Mouse (Mus musculus) c-Kit-positive CD71-negative TER-119-negative erythroid progenitor cells, embryonic 14.5 days (primary cell): ENCODE measurements around the gene Def6.

Experiments
- DNase-seq: peaks from one replicate; pipeline ENCODE4 v3.0.0-alpha.2; 2013; ENCODE audit warnings: low read depth

Def6 gene

DNA sequence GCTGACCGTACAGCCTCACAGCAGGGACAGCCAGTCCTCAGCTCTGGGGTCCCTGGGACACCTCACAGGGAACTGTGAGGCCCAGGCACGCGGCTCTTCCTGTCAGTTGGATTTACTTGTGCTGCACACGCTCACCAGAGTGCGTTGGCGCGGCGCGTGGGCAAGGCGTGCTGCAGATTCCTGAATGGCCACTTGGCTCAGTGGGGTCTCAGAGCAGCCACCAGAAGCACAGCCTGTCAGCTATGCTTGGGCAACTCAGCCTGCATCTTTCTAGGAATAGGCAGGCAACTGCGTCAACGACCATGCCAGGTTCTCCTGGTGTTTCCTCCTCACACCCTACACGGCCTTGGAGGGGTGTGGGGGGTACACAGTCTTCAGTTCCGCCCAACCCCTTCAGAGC is 69.6 kb downstream of the Def6 start:
- no peak for DNase-seq

DNA sequence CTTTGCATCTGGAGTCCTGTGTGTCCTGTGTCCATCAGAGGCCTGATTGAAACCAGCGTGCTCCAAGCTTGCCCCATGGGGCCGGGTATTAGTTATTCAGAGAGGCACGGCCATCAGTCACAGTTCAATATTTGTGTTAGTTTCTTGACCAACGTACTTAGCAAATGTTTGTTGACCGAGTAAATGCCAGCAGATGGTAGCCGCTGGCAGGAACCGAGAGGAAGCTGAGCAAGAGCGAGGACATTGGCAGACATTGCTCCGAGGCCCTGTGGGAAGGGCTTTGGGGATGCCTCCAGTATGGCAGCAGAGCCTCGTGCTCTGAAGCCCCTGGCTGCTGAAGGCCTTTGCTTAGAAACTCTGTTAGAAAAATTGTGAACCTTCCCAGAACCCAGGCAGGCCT is 70.1 kb downstream of the Def6 start:
- DNase-seq: no peak

DNA sequence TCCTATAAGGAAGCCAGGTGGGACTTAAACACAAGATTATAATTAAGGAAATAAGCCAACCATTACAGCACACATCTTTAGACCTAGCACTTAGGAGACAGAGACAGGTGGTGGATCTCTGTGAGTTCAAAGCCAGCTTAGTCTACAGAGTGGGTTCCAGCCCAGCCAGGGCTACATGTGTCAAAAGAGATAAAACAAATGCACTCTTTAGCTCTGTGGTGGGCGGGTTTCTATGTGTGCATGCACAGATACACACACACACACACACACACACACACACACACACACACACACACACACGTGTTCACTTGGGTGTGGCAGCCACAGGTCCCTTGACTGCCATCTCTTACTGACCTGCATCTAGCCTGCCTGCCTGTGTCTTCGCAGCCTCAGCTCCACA is 70.6 kb downstream of the Def6 start:
- no peak for DNase-seq
